Mouse (Mus musculus) heart, postnatal 14 days (tissue): ENCODE measurements around the gene Cntfr. TPM values are rescaled to one million over a fixed set of nuclear protein-coding genes. Genes with fewer than 3 reads are reported as not detected.
A peak's percentile ranks its signal among the peaks of the same experiment; 100 is the strongest.

Experiments
- DNase-seq, 2 experiments: peaks; one replicate each; pipeline ENCODE4 v3.0.0; 2021 to 2022
- intact Hi-C: fragments of 180-260 bp; cut with DNase I; formaldehyde crosslinking; loops from one replicate; pipeline ENCODE4 v1.15.1; 2025
- long read RNA-seq, 2 experiments: library from polyadenylated mRNA; stranded (forward); transcript quantifications; one replicate each; pipeline ENCODE4 v2.0.0; 2021
- total RNA-seq, 2 experiments: library from RNA; stranded (reverse); gene quantifications; 2 replicates each; pipeline ENCODE4 v1.2.3; 2021

Cntfr gene
- total RNA-seq = 1 to 10 TPM; 2.0 to 5.1 TPM
- long read RNA-seq, experiment 1 = 0 reads
- long read RNA-seq, experiment 2 = 0 reads

DNA sequence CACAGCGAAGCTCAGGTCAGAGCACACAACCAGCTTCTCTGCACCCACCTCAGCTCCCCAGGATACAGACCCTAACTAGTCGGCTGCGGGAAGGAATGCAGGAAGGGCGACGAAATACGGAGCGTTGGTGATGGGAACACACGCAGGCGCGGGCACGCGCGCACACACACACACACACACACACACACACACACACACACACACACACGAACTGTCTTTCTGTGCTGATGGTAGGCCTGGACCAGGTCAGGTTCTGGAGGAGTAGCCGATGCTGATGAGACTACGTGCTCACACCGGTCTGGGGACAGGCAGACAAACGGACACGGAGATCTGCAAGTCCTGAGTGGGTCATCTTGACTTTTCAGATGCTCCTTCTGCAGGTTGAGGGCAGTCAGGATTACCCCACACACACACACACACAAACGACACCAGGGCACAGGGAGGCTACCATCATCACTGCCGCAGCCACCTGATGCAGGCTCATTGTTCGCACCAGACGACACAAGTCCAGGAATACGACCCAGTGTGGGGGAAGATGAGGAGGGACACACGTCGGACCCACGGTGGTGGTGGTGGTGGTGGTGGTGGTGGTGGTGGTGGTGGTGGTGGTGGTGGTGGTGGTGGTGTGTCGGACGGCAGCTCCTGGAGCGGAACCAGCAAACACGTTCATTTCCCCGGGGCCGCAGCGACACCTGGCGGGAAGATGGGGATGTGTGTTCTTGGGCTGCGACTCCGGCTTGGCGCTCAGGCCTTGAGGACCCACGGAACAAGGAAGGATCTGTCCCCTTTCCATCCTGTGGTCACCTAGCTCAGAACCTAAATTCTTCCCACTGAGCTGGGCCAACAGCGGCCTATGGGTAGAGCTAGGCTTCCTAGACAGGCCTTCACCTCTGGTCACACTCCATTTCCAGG, at the start of gene Cntfr:
Gene Cntfr (minus strand): TSS at position 160 of the 912 bp plus-strand sequence.
- DNase-seq = peak; percentile 87 to 88
- intact Hi-C loops = loop anchor here (2.0 kb wide), 1 partner anchor 42 kb away; no protein-coding TSS in a partner anchor

DNA sequence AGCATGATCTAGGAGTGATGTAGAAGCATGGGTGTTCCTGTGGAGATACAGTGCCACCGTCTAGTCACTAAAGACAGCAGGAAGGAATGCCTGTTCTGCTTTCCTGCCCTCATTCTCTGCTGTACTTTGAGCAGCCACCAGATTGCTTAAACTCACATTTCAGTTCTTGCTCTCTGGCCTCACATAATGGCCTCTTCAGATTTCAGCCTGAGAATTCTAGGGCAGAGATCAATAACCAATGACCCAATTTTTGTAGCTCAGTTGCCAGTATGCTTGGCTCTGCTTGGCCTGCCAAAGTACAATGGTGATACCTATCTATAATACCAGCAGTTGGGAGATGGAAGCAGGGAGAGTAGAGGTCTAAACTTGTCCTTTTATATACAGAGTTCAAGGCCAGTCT, 48.1 kb upstream of the Cntfr start:
- no peak for DNase-seq
- intact Hi-C loops = no loop called here

GRCm38 (mm10) chr4:41744131-41744530, 47.2 kb upstream of the Cntfr start:
- intact Hi-C loops = no loop called here
- no peak for DNase-seq

- intact Hi-C loops = no loop called here
- DNase-seq = peak; percentile 90 to 91
Observed at GRCm38 (mm10) chr4:41741158-41741560, 44.3 kb upstream of the Cntfr start.

- intact Hi-C loops = no loop called here
- no peak for DNase-seq
Observed at GRCm38 (mm10) chr4:41740380-41741157, 43.7 kb upstream of the Cntfr start.

DNA sequence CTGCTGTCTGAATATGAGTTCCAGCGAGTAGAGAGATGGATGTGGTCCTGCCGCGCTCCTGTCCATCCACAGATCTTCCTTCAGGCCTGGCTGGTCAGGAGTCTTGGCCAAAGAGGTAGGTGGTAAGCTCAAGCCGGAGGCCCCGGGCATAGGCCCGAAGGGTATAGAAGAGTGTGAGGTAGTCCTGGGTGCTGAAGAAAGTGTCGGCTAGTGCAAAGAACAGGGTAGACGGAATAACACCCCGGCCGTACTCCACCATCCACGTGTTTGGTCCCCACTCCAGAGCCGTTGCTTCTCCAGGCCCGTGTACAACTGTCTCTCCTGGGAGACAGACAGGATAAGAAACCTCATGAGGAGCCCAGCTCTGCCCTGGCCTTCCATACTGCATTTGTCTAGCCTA, 42.4 kb upstream of the Cntfr start:
- intact Hi-C loops = no loop called here

DNA sequence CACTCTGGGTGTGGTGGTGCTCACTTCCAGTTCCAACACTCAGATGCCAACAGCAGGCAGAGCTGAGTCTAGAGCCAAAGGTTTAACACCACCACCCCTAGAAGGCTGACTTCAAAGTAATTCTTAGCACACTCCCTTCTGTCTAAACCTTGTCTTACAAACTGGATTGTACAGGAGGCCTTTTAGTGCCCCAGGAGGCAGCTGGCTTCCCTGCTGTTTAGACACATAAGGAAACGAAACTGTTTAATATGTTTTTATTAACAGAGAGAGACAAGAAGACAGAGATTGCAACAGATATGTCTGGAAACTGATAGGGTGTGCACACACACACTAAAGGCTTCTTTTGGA, 41.3 kb upstream of the Cntfr start:
- no peak for DNase-seq
- intact Hi-C loops = no loop called here

More for the DNA sequence above, 42.4 kb upstream of the Cntfr start:
- DNase-seq = no peak

- intact Hi-C loops = no loop called here
- DNase-seq = peak; percentile 75 to 79
Observed at GRCm38 (mm10) chr4:41737602-41738255, 40.8 kb upstream of the Cntfr start.

- intact Hi-C loops = no loop called here
- no peak for DNase-seq
Observed at GRCm38 (mm10) chr4:41731052-41731765, 34.3 kb upstream of the Cntfr start, which contains the start of gene Arid3c. TSS of gene Arid3c (minus strand) at chr4:41731142.

- DNase-seq = no peak
- intact Hi-C loops = no loop called here
Observed at GRCm38 (mm10) chr4:41726826-41727621, 30.1 kb upstream of the Cntfr start.

GRCm38 (mm10) chr4:41722918-41723351, 26.0 kb upstream of the Cntfr start, which contains the start of gene Dctn3:
TSS of gene Dctn3 (minus strand) at chr4:41723170.
- DNase-seq = peak; percentile 80 to 86
- intact Hi-C loops = no loop called here

DNA sequence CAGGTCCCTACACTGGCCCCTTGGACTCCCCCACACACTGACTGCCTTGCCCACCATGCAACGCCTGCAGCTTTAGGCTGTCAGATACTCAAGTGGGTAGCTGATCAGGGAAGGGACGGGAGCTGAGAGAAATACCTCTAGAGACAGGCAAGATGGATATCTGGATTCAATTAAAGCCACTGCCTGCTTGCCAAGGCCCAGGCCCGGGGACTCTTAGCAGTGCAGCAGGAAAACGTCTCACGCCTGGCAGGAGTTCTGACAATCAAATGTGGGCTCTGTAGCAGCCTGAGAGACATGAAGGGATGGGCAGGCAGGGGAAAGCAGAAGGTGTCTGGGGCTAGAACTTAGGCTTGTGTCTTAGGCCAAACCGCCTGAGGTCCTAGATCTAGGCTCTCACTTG, 19.9 kb upstream of the Cntfr start:
- intact Hi-C loops = no loop called here
- DNase-seq = no peak

DNA sequence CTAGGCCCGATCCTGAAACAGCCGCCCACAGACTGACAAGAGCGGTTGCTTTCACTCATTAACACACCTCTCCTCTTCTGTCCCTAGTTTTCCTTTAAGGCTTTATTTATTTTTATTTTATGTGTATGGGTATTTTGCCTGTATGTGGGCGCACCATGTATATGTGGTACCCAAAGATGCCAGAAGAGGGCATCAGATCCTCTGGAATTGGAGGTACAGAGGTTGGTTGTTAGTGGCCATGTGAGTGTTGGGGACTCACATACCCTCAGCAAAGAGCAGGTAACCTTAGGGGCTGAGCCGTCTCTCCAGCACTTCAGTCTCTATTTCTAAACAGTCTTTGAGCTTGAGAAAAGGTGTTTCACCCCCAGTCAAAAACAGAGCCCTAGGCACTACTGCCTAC, 18.7 kb upstream of the Cntfr start:
- DNase-seq = peak; percentile 25 to 51
- intact Hi-C loops = no loop called here

DNA sequence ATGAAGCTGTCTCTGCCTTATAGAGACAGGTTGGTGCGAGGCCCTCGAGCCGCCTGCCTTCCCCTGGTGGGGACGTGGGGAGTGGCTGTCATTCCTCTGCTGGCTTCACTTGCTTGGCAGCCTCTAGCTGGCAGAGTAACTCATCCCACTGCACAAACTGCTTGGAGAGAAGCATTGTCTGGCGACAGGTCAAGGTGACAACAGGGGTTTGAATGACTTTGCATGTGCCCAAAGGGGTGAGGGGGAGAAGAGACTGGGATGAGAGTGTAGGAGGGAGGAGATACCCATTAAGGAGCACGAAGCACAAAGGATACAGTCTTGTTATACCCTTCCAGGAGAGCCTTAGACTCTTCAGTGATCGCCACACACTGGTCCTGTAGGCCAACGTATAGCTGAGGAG, 18.2 kb upstream of the Cntfr start:
- intact Hi-C loops = no loop called here
- no peak for DNase-seq

GRCm38 (mm10) chr4:41714276-41714675, 17.4 kb upstream of the Cntfr start:
- DNase-seq = peak; percentile 58 to 78
- intact Hi-C loops = loop anchor here (1.0 kb wide), 1 partner anchor 21 kb away; no protein-coding TSS in a partner anchor

- DNase-seq = peak; percentile 88
- intact Hi-C loops = loop anchor here (1.0 kb wide), 1 partner anchor 22 kb away; no protein-coding TSS in a partner anchor
Observed at GRCm38 (mm10) chr4:41713197-41714067, 16.5 kb upstream of the Cntfr start, which contains the start of gene Rpp25l. TSS of gene Rpp25l (minus strand) at chr4:41713534.

DNA sequence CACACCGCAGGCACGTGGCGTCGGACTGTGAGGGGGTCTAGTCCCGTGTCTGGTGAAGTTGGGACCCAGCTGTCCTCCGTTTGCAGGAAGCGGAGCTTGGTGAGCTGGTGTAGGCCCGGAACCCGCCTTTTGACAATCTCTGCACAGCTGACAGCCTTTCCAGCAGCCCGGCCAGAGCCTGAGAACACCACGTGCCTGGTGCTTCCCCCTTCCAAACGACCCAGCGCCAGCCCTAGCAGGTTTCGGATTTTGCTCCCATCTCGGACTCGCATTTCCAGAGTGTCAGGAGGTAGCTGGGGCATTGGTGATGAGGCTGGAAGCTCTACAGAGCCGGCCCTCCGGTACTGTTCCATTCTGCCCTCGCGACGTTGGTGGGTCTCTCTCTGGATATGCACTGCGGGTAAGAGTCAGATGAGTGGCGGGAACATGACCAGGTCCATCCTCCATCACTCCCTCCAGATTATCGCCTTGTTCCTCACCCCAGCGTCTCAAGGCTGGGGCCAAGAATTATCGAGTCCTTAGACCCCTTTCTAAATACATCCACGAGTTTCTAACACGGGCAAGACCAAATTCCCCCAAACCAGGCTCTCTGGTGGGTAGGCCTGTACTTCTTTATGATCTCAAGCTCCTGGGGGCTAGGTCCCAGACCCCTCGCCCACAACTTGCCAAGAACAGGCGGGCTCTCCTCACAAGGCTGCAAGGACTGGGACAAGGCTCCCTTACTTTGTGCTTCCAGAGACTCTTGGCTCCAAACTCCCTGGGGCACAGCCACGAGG, 15.7 kb upstream of the Cntfr start:
- intact Hi-C loops = no loop called here
- peak in 1 of 2 experiments; percentile 34 for DNase-seq
